Mouse (Mus musculus): Measurements from ENCODE around the gene Ier5.

- TF ChIP-seq USF1 (IDR thresholded peaks at IDR 0.05; ENCODE audit: low read depth) (no peak), E2F4 (IDR thresholded peaks at IDR 0.05; ENCODE audit: insufficient read depth) (no peak)
Measured at GRCm38 (mm10) chr1:155050174-155050573, 49.3 kb downstream of the Ier5 start.

Data from myocyte (in vitro differentiated cells).